Mouse (Mus musculus): ENCODE measurements around the gene Zfp870.

DNA sequence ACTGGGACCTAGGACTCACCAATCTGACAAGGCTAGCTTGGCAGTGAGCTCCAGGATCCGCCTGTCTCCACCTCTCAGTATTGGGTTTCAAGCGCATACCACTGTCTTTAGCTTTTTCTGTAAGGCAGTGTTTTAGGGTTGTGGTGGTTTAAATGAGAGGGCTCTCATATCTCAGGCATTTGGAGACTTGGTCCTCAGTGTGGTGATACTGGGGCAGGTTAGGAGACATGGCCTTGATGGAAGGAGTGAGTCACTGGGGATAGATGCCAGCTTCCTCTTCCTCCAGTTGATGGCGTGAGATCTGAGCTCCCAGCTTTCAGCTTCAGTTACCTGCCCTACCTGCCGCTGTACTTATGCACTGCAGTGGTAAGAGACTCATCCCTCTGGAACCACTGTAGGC is 48.4 kb upstream of the Zfp870 start:
- no peak for TF ChIP-seq GATA1 (IDR thresholded peaks at IDR 0.05; ENCODE audit: low read length)
- TF ChIP-seq TAL1 (IDR thresholded peaks at IDR 0.05; ENCODE audit: low read length): no peak

Measured in erythroblast, embryonic 14.5 days (primary cell).